Mouse (Mus musculus) cerebellum, adult 2 months (tissue): ENCODE data around the gene Krtap5-5.
"Not testable (repeated sequence)": the region's sequence is repeated elsewhere in the genome, so short reads cannot be mapped to it uniquely, and the experiment has no call there.

ENCODE experiments used
- CTCF ChIP-seq: fragments of 200-500 bp; IDR thresholded peaks from 2 replicates; pipeline ENCODE4 v1.5.1; 2011; ENCODE audit warnings: low read depth, mild to moderate bottlenecking, control low read depth, low read length, moderate library complexity, borderline replicate concordance; ENCODE audit not compliant: insufficient read depth
- POLR2A ChIP-seq: fragments of 200-500 bp; IDR thresholded peaks from 2 replicates; pipeline ENCODE4 v1.6.1; 2011; ENCODE audit warnings: low read length, control low read depth, borderline replicate concordance; ENCODE audit not compliant: insufficient read depth

GRCm38 (mm10) chr7:142212136-142212535 lies 17.6 kb downstream of the Krtap5-5 start:
- TF ChIP-seq CTCF, POLR2A: not testable (repeated sequence)
